Mouse (Mus musculus) heart, adult 11 months (tissue): ENCODE results near the gene Reg4.
A peak's percentile ranks its signal among the peaks of the same experiment; 100 is the strongest.

Source experiments
- DNase-seq: peaks from one replicate; pipeline ENCODE4 v3.0.0; 2022

The Reg4 gene

DNA sequence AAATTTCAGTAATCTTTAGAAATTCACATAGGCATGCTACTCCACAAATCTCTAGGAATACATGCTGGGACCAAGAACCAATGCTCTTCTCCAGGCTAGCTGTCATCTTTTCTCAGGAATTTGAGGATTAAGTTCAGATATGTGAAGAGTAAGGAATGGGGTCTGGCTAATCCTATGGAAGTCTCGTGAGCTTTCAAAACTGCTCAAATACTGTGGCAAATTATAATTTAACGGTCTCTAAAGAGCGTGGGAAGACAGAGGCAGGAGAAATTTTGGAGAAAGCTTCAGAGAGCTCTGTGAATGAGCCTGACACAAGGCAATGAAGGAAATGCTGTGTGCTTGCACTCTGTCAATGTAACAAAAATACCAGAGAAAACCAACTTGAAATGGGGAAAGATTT is 16.2 kb downstream of the Reg4 start:
- no peak for DNase-seq

DNA sequence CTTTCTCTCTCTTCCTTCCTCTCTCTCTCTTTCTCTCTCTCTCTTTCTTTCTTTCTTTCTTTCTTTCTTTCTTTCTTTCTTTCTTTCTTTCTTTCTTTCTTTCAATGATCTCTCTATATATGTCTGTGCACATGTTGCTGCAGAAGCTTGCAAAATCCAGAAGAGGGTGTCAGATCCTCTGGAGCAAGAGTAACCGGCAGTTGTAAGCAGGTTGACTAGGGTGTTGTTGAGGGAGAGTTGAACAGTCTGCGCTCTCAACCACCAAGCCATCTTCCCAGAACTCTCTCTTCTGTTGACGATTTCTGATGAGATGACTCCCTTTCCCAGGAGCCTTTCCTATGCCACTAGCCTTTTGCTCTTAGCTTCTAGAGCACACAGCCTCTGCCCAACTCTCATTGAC is 20.1 kb downstream of the Reg4 start:
- DNase-seq: no peak

DNA sequence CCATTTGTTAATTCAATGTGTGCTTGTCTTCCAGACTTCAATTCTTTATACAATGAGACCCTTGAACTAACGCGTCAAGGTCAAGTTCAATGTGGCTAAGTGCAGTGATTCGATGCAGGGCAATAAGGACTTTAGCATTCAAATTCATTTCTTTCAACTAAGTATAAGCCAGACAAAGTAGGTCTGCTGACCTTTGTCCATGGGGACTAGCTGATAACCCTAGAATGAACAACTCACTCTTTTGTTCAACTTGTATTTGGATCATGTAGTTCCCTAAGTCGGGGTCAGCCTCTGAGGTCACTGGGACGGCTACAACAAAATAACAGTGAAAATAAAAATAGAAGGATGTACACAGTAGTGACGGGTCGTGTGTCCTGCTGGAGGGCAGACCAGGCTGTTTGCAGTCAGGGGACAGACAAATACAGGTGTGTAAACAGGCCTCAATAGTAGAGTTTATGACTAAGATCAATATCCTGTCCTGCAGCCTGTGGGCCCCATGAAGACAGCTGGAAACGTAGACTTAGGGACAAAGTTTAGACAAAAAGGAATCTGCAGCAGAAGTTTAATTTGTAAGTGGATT is 20.6 kb downstream of the Reg4 start:
- DNase-seq: no peak

GRCm38 (mm10) chr3:98245892-98246291 is 23.9 kb downstream of the Reg4 start:
- no peak for DNase-seq

- DNase-seq: no peak
Observed at GRCm38 (mm10) chr3:98246985-98247751, 25.2 kb downstream of the Reg4 start.

DNA sequence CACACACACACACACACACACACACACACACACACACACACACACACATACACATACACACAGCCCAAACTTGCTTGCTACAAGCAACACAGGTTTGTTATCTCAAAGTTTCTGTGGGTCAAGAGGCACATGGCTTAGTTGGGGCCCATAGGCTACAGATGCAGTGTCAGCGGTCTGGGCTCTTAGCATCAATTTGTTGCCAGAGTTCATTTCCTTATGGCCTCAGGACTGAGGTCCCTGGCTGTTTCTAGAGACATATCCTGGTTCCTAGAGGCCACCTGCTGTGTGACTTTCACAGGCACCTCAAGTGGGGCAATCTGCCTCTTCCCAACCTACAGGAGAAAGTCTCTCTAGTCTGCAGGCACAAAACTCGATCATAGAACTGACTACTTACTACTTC is 27.4 kb downstream of the Reg4 start:
- DNase-seq: no peak

- no peak for DNase-seq
Observed at GRCm38 (mm10) chr3:98249833-98250448, 28.0 kb downstream of the Reg4 start.

- peak; percentile 63 for DNase-seq
Observed at GRCm38 (mm10) chr3:98254059-98254458, 32.1 kb downstream of the Reg4 start.

DNA sequence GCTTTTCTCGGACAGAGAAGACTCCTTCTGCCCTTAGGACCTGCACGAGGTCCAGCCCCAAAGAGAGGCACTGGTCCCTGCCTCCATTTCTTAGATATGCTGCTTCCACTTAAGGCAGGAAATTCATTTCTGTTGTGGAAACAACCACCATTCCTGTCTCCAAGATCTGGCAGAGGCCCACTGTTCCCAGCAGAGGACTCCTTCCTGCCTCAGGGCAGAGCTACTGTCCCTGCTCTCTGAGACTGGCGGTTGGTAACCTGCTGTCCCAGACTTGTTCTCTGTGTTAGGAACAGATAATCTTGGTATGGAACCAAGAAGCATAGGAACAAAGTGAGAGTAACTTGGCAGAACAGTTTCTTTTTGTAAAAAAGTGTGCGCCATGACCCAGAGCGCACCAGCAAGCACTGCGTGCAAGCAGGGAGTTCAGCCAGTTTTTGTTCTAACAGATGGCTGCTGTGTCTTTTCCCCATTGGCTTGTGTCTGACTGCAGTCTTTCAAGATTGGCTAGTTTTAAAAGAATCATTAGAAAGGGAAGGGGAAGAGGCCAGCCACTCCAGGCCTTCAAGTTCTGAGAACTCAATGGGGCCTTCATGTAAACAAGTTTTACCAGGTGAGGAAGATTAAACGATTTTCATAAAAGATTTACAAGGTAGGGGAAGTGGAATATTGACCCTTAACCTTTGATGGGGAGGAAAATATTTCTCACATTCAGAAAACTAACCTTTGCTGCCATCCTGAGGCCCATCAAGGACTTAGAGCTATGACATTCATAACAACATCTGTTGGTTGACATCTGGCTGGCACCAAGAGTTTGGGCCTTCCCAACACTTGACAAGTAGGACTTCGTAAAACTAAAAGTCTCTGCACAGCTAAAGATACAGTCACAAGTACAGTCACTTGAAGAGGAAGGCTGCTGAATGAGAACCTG is 33.0 kb downstream of the Reg4 start:
- peak; percentile 91 for DNase-seq

- peak; percentile 45 for DNase-seq
Observed at GRCm38 (mm10) chr3:98258723-98259122, 36.8 kb downstream of the Reg4 start.

DNA sequence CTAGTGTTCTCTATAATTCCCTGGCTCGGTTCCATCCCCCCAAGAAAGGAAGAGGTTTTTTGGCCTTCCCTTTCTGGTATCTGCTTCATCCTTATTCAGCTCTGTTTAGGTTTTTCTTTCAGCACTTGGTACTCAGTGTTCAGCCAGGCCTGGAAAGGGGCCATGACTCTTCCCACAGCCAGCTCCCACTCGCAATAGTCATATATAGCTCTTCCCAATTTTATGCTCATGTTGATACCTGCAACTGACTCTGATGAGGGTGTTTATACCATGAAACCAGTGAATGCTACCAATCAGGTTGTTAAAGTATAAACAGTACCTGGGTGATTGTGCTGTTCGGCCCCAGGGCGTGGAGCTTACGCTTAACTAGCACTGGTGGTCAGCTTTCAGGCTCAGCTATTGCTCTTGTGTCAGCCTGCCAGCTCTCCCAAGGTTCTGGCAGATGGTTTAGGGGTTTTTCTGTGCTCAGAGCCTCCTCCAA is 37.4 kb downstream of the Reg4 start:
- DNase-seq: peak; percentile 93

DNA sequence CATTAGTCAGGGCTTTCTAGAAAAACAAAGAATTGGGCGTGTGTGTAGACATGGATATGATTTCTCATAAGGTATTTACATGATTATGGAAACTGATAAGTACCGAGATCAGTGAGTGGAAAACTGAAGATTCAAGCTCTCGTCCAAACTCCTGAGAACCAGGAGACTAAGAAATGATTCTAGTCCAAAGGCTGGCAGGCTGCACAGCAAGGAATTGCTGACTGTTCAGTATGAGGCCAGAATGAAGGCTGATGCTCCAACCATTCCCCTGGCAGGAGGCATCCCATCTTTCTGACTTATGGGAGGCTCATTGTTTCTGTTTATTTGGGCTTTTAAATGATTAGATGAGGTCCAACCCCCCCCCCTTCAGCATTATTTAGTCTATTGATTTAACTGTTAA is 38.6 kb downstream of the Reg4 start:
- peak; percentile 11 for DNase-seq

DNA sequence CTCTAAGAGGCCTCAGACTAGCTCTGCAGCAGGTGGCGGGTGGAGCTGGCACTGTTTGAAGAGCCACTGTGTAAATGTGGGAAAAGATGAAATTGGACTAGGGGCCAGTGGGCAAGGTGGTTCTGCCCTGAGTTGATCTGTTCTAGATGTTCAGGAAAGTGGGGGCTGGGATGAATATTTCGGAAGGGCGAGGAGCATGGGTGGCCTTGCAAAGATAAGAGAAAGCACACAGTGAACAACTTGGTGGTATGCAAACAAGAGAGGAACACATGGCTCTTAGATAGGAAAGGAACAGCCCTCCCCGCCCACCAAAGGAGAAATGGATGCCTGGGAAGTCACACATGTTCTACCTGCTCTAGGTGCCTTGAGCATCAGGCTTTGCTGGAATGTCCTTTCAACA is 39.5 kb downstream of the Reg4 start:
- peak; percentile 81 for DNase-seq

- DNase-seq: peak; percentile 80
Observed at GRCm38 (mm10) chr3:98262133-98262532, 40.2 kb downstream of the Reg4 start.

- DNase-seq: peak; percentile 83
Observed at GRCm38 (mm10) chr3:98267249-98267651, 45.3 kb downstream of the Reg4 start.

- DNase-seq: peak; percentile 68
Observed at GRCm38 (mm10) chr3:98273623-98274398, 51.9 kb downstream of the Reg4 start.

DNA sequence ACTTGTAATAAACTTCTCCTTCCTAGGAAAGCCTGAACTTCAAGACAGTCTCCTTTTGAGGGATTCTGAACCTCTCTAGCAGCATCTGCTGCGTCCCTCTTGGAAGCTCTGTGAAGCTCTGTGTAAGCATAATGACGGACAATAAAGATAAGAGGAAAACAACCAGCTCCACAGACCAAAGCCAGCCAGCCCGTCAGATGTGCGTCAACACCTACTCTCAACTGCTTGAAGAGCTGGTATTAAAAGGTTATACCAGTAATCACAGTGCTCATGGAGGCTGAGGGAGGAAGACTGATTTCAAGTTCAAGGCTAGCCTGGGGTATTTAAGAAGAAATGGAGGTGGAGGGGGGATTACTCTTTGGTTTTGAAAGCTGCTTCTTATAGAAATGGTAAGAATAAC is 57.7 kb downstream of the Reg4 start:
- peak; percentile 92 for DNase-seq

DNA sequence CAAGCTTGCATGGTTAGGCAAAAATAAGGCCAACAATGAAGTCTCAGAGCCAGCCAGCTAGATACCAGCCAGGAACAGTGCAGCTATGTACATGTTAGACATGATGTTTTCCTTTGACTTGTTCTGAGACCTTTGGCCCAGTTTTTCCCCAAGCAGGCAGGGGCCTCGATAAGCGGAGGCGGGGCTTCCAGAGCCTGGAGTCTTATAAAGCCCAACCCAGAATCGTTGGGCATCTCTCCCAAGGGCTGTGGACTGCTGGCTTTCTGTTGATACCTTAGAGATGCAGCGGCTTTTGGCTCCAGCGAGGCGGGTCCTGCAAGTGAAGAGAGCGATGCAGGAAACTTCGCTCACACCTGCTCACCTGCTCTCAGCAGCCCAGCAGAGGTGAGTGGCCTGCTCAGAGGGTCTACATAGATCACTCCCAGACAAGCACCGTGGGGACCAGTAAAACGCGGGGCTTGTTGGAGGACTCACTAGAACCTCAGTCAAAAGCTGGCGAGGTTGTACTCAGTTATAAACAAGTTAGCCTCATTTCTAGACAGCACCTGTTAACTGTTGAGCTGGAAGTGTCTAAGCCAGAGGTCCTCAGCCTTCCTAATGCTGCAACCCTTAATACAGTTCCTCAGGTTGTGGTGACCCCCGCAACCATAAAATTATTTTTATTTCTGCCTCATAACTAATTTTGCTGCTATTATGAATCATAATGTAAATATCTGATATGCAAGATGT is 58.4 kb downstream of the Reg4 start, which contains the start of gene Hmgcs2:
TSS of gene Hmgcs2 (plus strand) at position 232 of the 729 bp plus-strand sequence.
- peak; percentile 98 for DNase-seq

DNA sequence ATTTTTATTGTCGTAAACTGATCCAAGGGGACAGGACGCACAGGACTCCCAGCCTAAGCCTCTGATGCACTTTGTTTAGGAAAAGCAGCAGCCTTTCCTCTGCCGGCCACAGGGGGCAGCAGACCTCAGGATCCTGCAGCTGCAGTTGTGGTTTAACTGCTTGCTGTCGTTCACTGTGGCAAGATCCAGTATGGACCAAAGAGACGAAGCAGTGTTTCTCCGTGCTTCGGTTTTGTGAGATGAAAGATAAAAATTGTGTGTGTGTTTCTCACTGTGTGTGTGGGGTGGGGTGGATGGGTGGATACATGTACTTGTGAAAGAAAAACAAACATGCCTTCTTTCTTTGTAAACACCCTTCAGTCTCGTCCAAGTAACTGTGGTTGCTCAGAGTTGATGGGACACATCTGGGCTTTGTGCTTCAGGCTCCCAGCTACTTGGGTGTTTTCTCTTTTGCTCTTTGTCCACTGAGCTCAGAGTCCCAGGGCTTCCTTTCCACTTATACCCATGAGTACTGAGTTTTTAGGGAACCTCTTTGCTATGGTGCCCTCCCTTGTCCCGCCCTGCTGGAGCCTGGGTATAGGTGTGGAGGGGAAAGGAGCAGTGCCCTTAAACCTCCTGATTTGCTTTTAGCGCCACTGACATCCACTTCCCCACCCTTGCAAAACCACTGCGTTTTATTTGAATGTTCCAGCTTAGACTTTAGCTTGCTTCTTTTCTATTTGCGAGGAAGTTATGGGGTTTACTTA is 59.1 kb downstream of the Reg4 start:
- peak; percentile 96 for DNase-seq

DNA sequence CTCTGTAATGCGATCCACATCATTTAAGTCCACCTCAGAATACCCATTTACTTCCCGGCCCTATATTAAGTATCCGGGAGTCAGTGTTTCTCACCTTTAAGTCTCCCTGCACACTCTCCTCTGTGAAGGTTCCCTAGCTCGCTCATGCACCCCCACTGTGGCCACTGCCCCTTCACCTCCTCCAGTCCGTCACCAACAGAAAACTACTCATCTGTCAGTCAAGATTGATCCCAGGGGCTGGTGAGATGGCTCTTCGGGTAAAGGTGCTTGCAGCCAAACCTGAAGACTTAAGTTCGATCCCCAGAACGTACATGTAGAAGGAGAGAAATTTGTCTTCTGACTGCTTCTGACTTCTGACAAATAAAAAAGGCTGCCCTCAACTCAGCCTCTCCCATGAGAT is 60.5 kb downstream of the Reg4 start:
- DNase-seq: no peak

- peak; percentile 61 for DNase-seq
Observed at GRCm38 (mm10) chr3:98283205-98283604, 61.2 kb downstream of the Reg4 start.
